Mouse (Mus musculus) MEL (cell line): ENCODE measurements around the gene Hsd17b3.

Experiments used
- CTCF ChIP-seq, 3 experiments: IDR thresholded peaks in 2 of 3; conservative IDR thresholded peaks in 1 of 3; 2 replicates each; pipeline ENCODE4 v1.5.1; 2011 to 2012; ENCODE audit warnings: low read length in 3 of 3, low read depth in 2 of 3, mild to moderate bottlenecking in 2 of 3, improper control_type of control experiment in 1 of 3, inconsistent platforms in 1 of 3, mixed read lengths in 1 of 3, moderate library complexity in 1 of 3; ENCODE audit not compliant: control insufficient read depth in 1 of 3, insufficient read depth in 1 of 3, poor library complexity in 1 of 3, severe bottlenecking in 1 of 3
- TCF12 ChIP-seq: IDR thresholded peaks from 2 replicates; pipeline ENCODE4 v1.6.1; 2014; ENCODE audit warnings: low read depth, mild to moderate bottlenecking, inconsistent platforms, low read length, improper control_type of control experiment, moderate library complexity

DNA sequence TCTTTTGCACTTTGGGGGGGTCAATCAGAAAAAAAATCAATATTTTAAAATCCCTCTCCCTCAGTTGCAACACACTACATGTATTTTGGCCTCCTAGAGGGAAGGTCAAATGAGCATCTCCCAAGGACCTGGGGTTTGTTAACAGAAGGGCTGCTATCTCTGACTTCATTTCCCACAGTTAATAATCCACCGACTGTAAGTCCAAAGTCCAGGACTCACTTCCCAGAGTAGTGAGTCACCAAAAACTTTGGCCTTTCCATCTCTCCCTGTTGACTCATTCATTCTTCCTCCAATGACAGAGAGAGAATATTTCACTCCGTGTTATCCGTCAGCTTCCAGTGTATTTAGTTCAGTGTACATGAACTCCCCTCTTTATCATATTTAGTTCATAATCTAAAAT, 16.7 kb upstream of the Hsd17b3 start:
- TF ChIP-seq CTCF (IDR thresholded peaks at IDR 0.05 in 2 of 3, conservative IDR thresholded peaks at IDR 0.05 in 1 of 3; ENCODE audit: control insufficient read depth in 1 of 3, insufficient read depth in 1 of 3, low read depth in 2 of 3, low read length in 3 of 3, poor library complexity in 1 of 3, severe bottlenecking in 1 of 3), result no peak
- TF ChIP-seq TCF12, result no peak
